Mouse (Mus musculus) liver, adult 2 months (tissue): Measurements from ENCODE around the gene Fam71e2. TPM values are rescaled to one million over a fixed set of nuclear protein-coding genes. Genes with fewer than 3 reads are reported as not detected.
"Not testable (repeated sequence)": the region's sequence is repeated elsewhere in the genome, so short reads cannot be mapped to it uniquely, and the experiment has no call there.

Experiments
- DNase-seq: peaks from one replicate; pipeline ENCODE4 v3.0.0-alpha.2; 2011; ENCODE audit warnings: low read depth, low spot score; ENCODE audit errors: extremely low read depth
- H3K27ac ChIP-seq: fragments of 200-500 bp; replicated peaks from 2 replicates; pipeline ENCODE4 v1.5.1; 2012; ENCODE audit warnings: low read depth, mild to moderate bottlenecking, control low read depth, inconsistent platforms, low read length; ENCODE audit not compliant: insufficient read depth
- H3K27me3 ChIP-seq: fragments of 200-500 bp; 2 replicates; pipeline ENCODE4 v1.6.1; 2012; ENCODE audit warnings: mild to moderate bottlenecking, moderate library complexity, low read length, inconsistent platforms; ENCODE audit not compliant: control insufficient read depth, insufficient read depth
- H3K36me3 ChIP-seq: fragments of 200-500 bp; 2 replicates; pipeline ENCODE4 v1.6.1; 2012; ENCODE audit warnings: low read length, inconsistent platforms; ENCODE audit not compliant: control insufficient read depth, insufficient read depth
- H3K4me1 ChIP-seq: fragments of 200-500 bp; 2 replicates; pipeline ENCODE4 v1.6.1; 2011; ENCODE audit warnings: low read length; ENCODE audit not compliant: control insufficient read depth, insufficient read depth
- H3K4me3 ChIP-seq: fragments of 200-500 bp; 2 replicates; pipeline ENCODE4 v1.5.1; 2011; ENCODE audit warnings: low read depth, mild to moderate bottlenecking, control low read depth, low read length, moderate library complexity; ENCODE audit not compliant: insufficient read depth
- H3K79me2 ChIP-seq: fragments of 200-500 bp; 2 replicates; pipeline ENCODE4 v1.6.1; 2012; ENCODE audit warnings: inconsistent platforms, mild to moderate bottlenecking, low read length, moderate library complexity; ENCODE audit not compliant: control insufficient read depth, insufficient read depth
- H3K9ac ChIP-seq: fragments of 200-500 bp; 2 replicates; pipeline ENCODE4 v1.6.1; 2012; ENCODE audit warnings: low read depth, mild to moderate bottlenecking, control low read depth, inconsistent platforms, low read length
- CTCF ChIP-seq: fragments of 200-500 bp; IDR thresholded peaks from 2 replicates; pipeline ENCODE4 v1.5.1; 2011; ENCODE audit warnings: low read depth, low read length, control low read depth
- POLR2A ChIP-seq: fragments of 200-500 bp; IDR thresholded peaks from 2 replicates; pipeline ENCODE4 v1.6.1; 2011; ENCODE audit warnings: low read length, control low read depth; ENCODE audit not compliant: insufficient read depth; ENCODE audit errors: extremely low read depth
- WGBS: fragments of 180-500 bp; shearing (Covaris S2); methylation state at CpG from one replicate; pipeline ENCODE4 v1.1.7; 2018; 5-methylcytosine and 5-hydroxymethylcytosine counted together
- polyA plus RNA-seq: library from polyadenylated mRNA; depleted of rRNA; stranded (reverse); fragments of >200 nt; gene quantifications from 2 replicates; pipeline ENCODE4 v1.2.3, GENCODE M21; 2012; rRNA removed
- total RNA-seq: library from RNA; depleted of rRNA; stranded (reverse); fragments of >200 nt; gene quantifications from 2 replicates; pipeline ENCODE4 v1.2.3, GENCODE M21; 2014; rRNA removed

Gene Fam71e2
- total RNA-seq (not detected in 2 replicates), polyA plus RNA-seq (not detected in 2 replicates)

DNA sequence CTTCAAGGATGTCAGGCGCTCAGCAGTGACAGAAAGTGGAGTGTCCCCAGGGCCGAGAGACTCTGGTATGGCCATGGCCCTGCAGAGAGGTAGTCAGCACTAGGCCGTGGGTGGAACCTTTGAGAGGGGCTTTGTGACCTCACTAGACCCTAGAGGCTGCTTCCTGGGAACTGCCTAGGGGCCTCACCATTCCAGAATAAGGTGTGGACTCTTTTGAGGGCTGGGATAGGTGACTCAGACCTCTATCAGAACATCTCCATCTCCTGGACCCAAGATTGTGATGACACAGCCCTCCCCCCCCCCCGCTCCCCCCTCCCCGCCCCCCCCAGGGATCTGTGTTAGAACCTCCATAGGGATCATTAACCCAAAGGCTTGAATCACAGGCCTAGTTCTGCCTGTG is at the start of gene Fam71e2:
TSS of gene Fam71e2 (minus strand) at position 101 of the 400 bp plus-strand sequence.
- H3K4me3 ChIP-seq, result no peak within 1 kb of the TSS
- H3K27ac ChIP-seq, result no peak within 1 kb of the TSS
- H3K36me3 ChIP-seq, result no peaks in the 10 kb centered on the region
- H3K4me1 ChIP-seq, result no peaks in the 10 kb centered on the region
- H3K27me3 ChIP-seq, result 0 out of 2 replicates have a peak, but pooled peaks cover under 1% of the 10 kb centered on the region
- 77% methylated on average over 5 of the region's 5 CpGs for WGBS
- DNase-seq, result no peak
- no peaks in the 10 kb centered on the region for H3K79me2 ChIP-seq
- no peak within 1 kb of the TSS for H3K9ac ChIP-seq
- TF ChIP-seq POLR2A (no peak), CTCF (no peak)

- TF ChIP-seq POLR2A, result no peak
- no peak for TF ChIP-seq CTCF
- Histone ChIP-seq H3K36me3 (no peaks in the 10 kb centered on the region), H3K27ac (no peak overlapping the region), H3K9ac (no peak overlapping the region), H3K4me3 (no peak overlapping the region), H3K79me2 (peaks cover 4% of the 10 kb centered on the region; the same call in 1 of the 2 replicates), H3K4me1 (peaks cover 8% of the 10 kb centered on the region; the same call in 1 of the 2 replicates), H3K27me3 (no peaks in the 10 kb centered on the region)
- no peak for DNase-seq
Observed at GRCm38 (mm10) chr7:4816559-4816958, 45.5 kb upstream of the Fam71e2 start.

DNA sequence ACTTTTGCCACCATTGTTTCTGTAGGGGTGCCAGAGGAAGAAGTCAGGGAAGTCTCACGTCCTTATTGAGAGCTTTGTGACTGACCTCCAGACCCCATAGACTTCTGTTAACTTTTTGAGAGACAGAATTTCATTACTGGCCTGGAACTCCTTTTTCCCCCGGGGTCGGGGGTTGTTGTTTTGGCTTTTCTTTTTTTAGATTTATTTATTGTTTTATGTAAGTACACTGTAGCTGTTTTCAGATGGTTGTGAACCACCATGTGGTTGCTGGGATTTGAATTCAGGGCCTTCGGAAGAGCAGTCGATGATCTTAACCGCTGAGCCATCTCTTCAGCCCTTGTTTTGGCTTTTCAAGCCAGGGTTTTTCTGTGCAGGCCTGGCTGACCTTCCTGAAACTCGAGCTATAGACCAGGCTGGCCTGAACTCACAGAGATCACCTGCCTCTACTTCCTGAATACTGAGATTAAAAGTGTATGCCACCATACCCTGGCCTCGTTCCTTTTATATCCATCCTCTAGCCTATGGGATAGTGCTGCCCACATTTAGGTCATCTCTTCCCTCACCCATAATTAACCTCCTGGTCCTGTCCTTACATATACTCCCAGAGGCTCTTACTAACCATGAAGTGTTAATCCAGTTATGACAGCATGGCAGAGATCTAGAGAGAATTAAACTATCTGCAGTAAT is 42.1 kb upstream of the Fam71e2 start:
- Histone ChIP-seq H3K4me3 (peak overlapping the region; percentile 67), H3K27ac (peak overlapping the region; percentile 92), H3K4me1 (peaks cover 17% of the 10 kb centered on the region), H3K79me2 (peaks cover 10% of the 10 kb centered on the region; the same call in 1 of the 2 replicates), H3K9ac (peak overlapping the region; percentile 85), H3K36me3 (peaks cover 13% of the 10 kb centered on the region), H3K27me3 (no peaks in the 10 kb centered on the region)
- 4% methylated on average over 8 of the region's 8 CpGs for WGBS
- TF ChIP-seq CTCF, result no peak
- TF ChIP-seq POLR2A, result no peak
- peak; percentile 24 for DNase-seq

DNA sequence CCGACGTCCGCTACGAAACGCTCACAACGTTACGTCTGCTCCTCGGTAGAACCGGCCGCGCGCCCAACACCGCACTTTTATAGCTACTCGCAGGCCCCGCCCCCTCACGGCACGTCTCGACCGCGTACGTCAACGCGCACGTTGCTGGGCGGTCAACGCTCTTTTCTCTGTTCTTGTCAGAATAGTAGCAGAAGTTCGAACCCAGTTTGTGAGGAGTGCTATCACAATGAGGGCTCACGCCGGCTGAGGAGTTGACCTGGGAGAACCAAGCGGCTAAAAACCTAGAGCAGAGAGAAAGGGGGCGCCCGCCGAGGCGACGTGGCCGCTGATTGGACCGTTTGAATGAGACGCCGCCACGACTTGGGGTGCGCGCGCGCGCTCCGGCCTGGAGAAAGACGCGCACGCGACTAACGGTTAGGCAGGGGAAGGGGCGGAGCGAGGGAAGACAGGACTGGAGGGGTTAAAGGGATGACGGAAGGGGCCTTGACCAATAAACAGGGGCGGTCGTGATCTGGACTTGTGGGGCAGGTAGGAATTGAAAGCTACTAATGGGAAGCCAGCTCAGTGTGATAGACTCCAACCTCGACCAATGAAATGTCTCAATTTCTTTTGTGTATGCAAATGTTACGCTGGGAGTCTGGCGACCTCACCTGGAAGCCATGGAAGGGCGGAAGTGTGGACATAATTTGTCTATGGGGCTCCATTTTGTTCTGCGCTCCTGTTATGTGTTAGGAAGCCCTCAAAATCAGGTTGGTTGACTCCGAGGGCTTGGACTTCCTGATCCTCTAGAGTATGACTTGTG is 41.4 kb upstream of the Fam71e2 start, which contains the start of gene Ube2s:
TSS of gene Ube2s (minus strand) at position 288 of the 802 bp plus-strand sequence.
- TF ChIP-seq CTCF (no peak), POLR2A (peak; percentile 73)
- peak within 1 kb of the TSS; percentile 91 for H3K9ac ChIP-seq
- peaks cover 10% of the 10 kb centered on the region; the same call in 1 of the 2 replicates for H3K79me2 ChIP-seq
- H3K4me3 ChIP-seq, result peak within 1 kb of the TSS; percentile 92
- peaks cover 16% of the 10 kb centered on the region for H3K36me3 ChIP-seq
- no peaks in the 10 kb centered on the region for H3K27me3 ChIP-seq
- DNase-seq, result peak; percentile 100
- peaks cover 17% of the 10 kb centered on the region for H3K4me1 ChIP-seq
- under 1% methylated on average over 62 of the region's 62 CpGs for WGBS
- peak within 1 kb of the TSS; percentile 92 for H3K27ac ChIP-seq

GRCm38 (mm10) chr7:4811842-4812302 is 40.8 kb upstream of the Fam71e2 start:
- no peak for DNase-seq
- H3K79me2 ChIP-seq, result peaks cover 10% of the 10 kb centered on the region; the same call in 1 of the 2 replicates
- no peaks in the 10 kb centered on the region for H3K27me3 ChIP-seq
- peak overlapping the region; percentile 40 for H3K27ac ChIP-seq
- peaks cover 17% of the 10 kb centered on the region for H3K4me1 ChIP-seq
- peak overlapping the region; percentile 91 for H3K9ac ChIP-seq
- H3K36me3 ChIP-seq, result peaks cover 22% of the 10 kb centered on the region
- WGBS, result under 1% methylated on average over 36 of the region's 36 CpGs
- TF ChIP-seq POLR2A, result no peak
- no peak for TF ChIP-seq CTCF
- H3K4me3 ChIP-seq, result peak overlapping the region; percentile 92

GRCm38 (mm10) chr7:4811131-4811530 is 40.0 kb upstream of the Fam71e2 start:
- WGBS, result 47% methylated on average over 10 of the region's 10 CpGs
- DNase-seq, H3K27me3 ChIP-seq, H3K27ac ChIP-seq: not testable (repeated sequence)
- H3K4me1 ChIP-seq, result peaks cover 17% of the 10 kb centered on the region
- peak overlapping the region; percentile 91 for H3K9ac ChIP-seq
- peak overlapping the region; percentile 92 for H3K4me3 ChIP-seq
- peaks cover 10% of the 10 kb centered on the region; the same call in 1 of the 2 replicates for H3K79me2 ChIP-seq
- H3K36me3 ChIP-seq, result peaks cover 29% of the 10 kb centered on the region
